Comparison of ENCODE assay signal across 8 mouse cellular contexts in the genomic region with DNA sequence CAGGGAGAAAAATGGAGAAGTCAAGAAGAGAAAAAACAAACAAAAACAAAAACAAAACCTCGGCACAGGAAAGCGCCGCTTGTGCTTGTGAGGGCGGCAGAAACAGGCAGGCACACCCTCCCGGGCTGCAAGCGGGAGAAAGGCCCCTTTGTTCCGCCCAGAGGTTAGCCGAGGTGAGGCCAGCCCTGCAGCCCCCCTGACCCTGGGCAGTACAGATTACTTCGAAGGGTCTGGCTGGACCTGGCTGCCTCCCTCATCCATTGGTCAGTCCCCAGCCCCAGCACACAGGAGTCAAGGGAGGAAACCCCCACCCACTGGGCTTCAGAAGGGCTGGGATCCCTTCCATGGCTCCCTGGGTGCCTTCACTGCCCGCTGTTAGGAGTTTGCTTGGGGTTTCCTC. TPM values are rescaled to one million over a fixed set of nuclear protein-coding genes. Genes with fewer than 3 reads are reported as not detected.
A peak's percentile ranks its signal among the peaks of the same experiment; 100 is the strongest.
DNase-seq lines count a peak whose midpoint lies in the region; ATAC-seq and TF ChIP-seq lines count a peak whose summit lies in the region.

No protein-coding gene starts in this region.

- peak overlapping the region; percentile 55 for H3K4me3 ChIP-seq in erythroblast, embryonic 14.5 days (replicated peaks)
- H3K4me3 ChIP-seq in stomach, embryonic 15.5 days (replicated peaks): no peak overlapping the region
- H3K4me3 ChIP-seq in stomach, postnatal 0 days (ENCODE audit: low read depth, low read length): no peak overlapping the region
- no peak overlapping the region for H3K4me3 ChIP-seq in limb, embryonic 14.5 days (replicated peaks; ENCODE audit: low read length)

- H3K36me3 ChIP-seq in erythroblast, embryonic 14.5 days (ENCODE audit: control insufficient read depth): no peaks in the 10 kb centered on the region; the same call in 1 of the 2 replicates
- H3K36me3 ChIP-seq in stomach, embryonic 15.5 days: no peaks in the 10 kb centered on the region
- H3K36me3 ChIP-seq in stomach, postnatal 0 days (ENCODE audit: control insufficient read depth, insufficient read depth, low read length): no peaks in the 10 kb centered on the region; the same call in 1 of the 2 replicates
- H3K36me3 ChIP-seq in limb, embryonic 14.5 days (ENCODE audit: control insufficient read depth, insufficient read depth, low read length): peaks cover 10% of the 10 kb centered on the region

- no peaks in the 10 kb centered on the region for H3K9me3 ChIP-seq in erythroblast, embryonic 14.5 days (ENCODE audit: control insufficient read depth, low read length)
- H3K9me3 ChIP-seq in stomach, embryonic 15.5 days: no peaks in the 10 kb centered on the region
- no peaks in the 10 kb centered on the region for H3K9me3 ChIP-seq in stomach, postnatal 0 days (ENCODE audit: control insufficient read depth, low read length)
- H3K9me3 ChIP-seq in limb, embryonic 14.5 days (ENCODE audit: control insufficient read depth, low read length): no peaks in the 10 kb centered on the region

- TF ChIP-seq POLR2A in limb, embryonic 14.5 days (IDR thresholded peaks at IDR 0.05; ENCODE audit: borderline replicate concordance, extremely low read depth, insufficient read depth, insufficient read length): no peak

- no peak for ATAC-seq in erythroblast, adult 5-6 weeks (replicated peaks; ENCODE audit: low FRiP score, poor library complexity, severe bottlenecking)
- ATAC-seq in stomach, embryonic 15.5 days (ENCODE audit: insufficient read depth, low FRiP score, low read depth): no peak
- ATAC-seq in stomach, postnatal 0 days (ENCODE audit: low FRiP score, low TSS enrichment): no peak
- no peak for ATAC-seq in limb, embryonic 14.5 days (ENCODE audit: low FRiP score, low read depth)

- H3K4me2 ChIP-seq in stomach, embryonic 15.5 days: 0 out of 2 replicates have a peak overlapping the region, but pooled peaks have one; percentile 10
- no peak overlapping the region for H3K4me2 ChIP-seq in stomach, postnatal 0 days (replicated peaks; ENCODE audit: low read depth)
- peak overlapping the region; percentile 28; the same call in 1 of the 2 replicates for H3K4me2 ChIP-seq in limb, embryonic 14.5 days (replicated peaks; ENCODE audit: low read depth, low read length, severe bottlenecking)

- 37% methylated on average over 10 of the region's 10 CpGs for WGBS in stomach, embryonic 15.5 days
- WGBS in stomach, postnatal 0 days: 36% methylated on average over 10 of the region's 10 CpGs
- WGBS in limb, embryonic 14.5 days: 19% methylated on average over 10 of the region's 10 CpGs

- H3K4me1 ChIP-seq in erythroblast, embryonic 14.5 days (ENCODE audit: control insufficient read depth): peaks cover 78% of the 10 kb centered on the region
- H3K4me1 ChIP-seq in stomach, embryonic 15.5 days: peaks cover 68% of the 10 kb centered on the region
- H3K4me1 ChIP-seq in stomach, postnatal 0 days (replicated peaks; ENCODE audit: control insufficient read depth, insufficient read depth): peaks cover 28% of the 10 kb centered on the region
- H3K4me1 ChIP-seq in limb, embryonic 14.5 days (ENCODE audit: control insufficient read depth, insufficient read depth, low read length): peaks cover 88% of the 10 kb centered on the region

- TF ChIP-seq EP300 in stomach, postnatal 0 days (optimal IDR thresholded peaks at IDR 0.05): no peak

- no peak for DNase-seq in stomach, postnatal 0 days (ENCODE audit: low spot score)
- no peak for DNase-seq in limb, embryonic 14.5 days (ENCODE audit: low spot score)
- no peak for DNase-seq in spleen, adult 18-20 months
- no peak for DNase-seq in right cerebral cortex, postnatal 25 days
- no peak for DNase-seq in urinary bladder, postnatal 4 days (ENCODE audit: low spot score in 2 of 2)

- peaks cover 37% of the 10 kb centered on the region for H3K27me3 ChIP-seq in erythroblast, embryonic 14.5 days (ENCODE audit: control insufficient read depth)
- no peaks in the 10 kb centered on the region for H3K27me3 ChIP-seq in stomach, embryonic 15.5 days (replicated peaks)
- H3K27me3 ChIP-seq in stomach, postnatal 0 days (ENCODE audit: control insufficient read depth, insufficient read depth, low read length): no peaks in the 10 kb centered on the region
- no peaks in the 10 kb centered on the region for H3K27me3 ChIP-seq in limb, embryonic 14.5 days (ENCODE audit: control insufficient read depth, insufficient read depth, low read length)

- peak overlapping the region; percentile 16; the same call in 1 of the 2 replicates for H3K9ac ChIP-seq in stomach, embryonic 15.5 days
- no peak overlapping the region for H3K9ac ChIP-seq in stomach, postnatal 0 days (ENCODE audit: low read length)
- peak overlapping the region; percentile 34; the same call in 1 of the 2 replicates for H3K9ac ChIP-seq in limb, embryonic 14.5 days (ENCODE audit: low read depth, low read length, severe bottlenecking)

- peak overlapping the region; percentile 3 for H3K27ac ChIP-seq in stomach, embryonic 15.5 days
- no peak overlapping the region for H3K27ac ChIP-seq in stomach, postnatal 0 days (replicated peaks)
- peak overlapping the region; percentile 70 for H3K27ac ChIP-seq in limb, embryonic 14.5 days (replicated peaks; ENCODE audit: low read depth, low read length)

- TF ChIP-seq CTCF in stomach, postnatal 0 days (IDR thresholded peaks at IDR 0.05; ENCODE audit: low read depth): no peak

RNA-seq across cellular contexts. Expression of a gene that starts 15.5 kb away (rescaled TPM):
- polyA plus RNA-seq in erythroblast, embryonic 14.5 days (2012): 11.0 and 11.9 TPM in 2 replicates
- 7.9 and 18.1 TPM in 2 replicates for total RNA-seq in erythroblast, adult 5-6 weeks (2015; ENCODE audit: low replicate concordance)
- 3.6 and 12.9 TPM in 2 replicates for total RNA-seq in erythroblast, adult 5-6 weeks (2017; ENCODE audit: low replicate concordance)
- 3.5 and 4.1 TPM in 2 replicates for polyA plus RNA-seq in stomach, embryonic 15.5 days (2015; fragmentation: Nextera tagmentation; extraction: Ambion mirVana)
- polyA plus RNA-seq in stomach, postnatal 0 days (2015; fragmentation: Nextera tagmentation; extraction: Ambion mirVana): 1.7 and 2.0 TPM in 2 replicates
- 4.3 and 4.8 TPM in 2 replicates for polyA plus RNA-seq in limb, embryonic 14.5 days (2012; rRNA removed)
- 5.7 and 6.0 TPM in 2 replicates for polyA plus RNA-seq in limb, embryonic 14.5 days (2014; fragmentation: Nextera tagmentation; extraction: Ambion mirVana)

RNA-seq across cellular contexts. Expression of a gene that starts 37.0 kb away (rescaled TPM):
- 61.4 and 62.8 TPM in 2 replicates for polyA plus RNA-seq in erythroblast, embryonic 14.5 days (2012)
- total RNA-seq in erythroblast, adult 5-6 weeks (2015; ENCODE audit: low replicate concordance): 37.4 and 40.3 TPM in 2 replicates
- total RNA-seq in erythroblast, adult 5-6 weeks (2017; ENCODE audit: low replicate concordance): 43.1 and 44.2 TPM in 2 replicates
- polyA plus RNA-seq in stomach, embryonic 15.5 days (2015; fragmentation: Nextera tagmentation; extraction: Ambion mirVana): 7.1 and 9.7 TPM in 2 replicates
- polyA plus RNA-seq in stomach, postnatal 0 days (2015; fragmentation: Nextera tagmentation; extraction: Ambion mirVana): 4.0 and 4.3 TPM in 2 replicates
- 7.1 and 7.6 TPM in 2 replicates for polyA plus RNA-seq in limb, embryonic 14.5 days (2012; rRNA removed)
- polyA plus RNA-seq in limb, embryonic 14.5 days (2014; fragmentation: Nextera tagmentation; extraction: Ambion mirVana): 5.6 and 6.2 TPM in 2 replicates

RNA-seq across cellular contexts. Expression of a gene that starts 50.6 kb away (rescaled TPM):
- 7.0 and 8.5 TPM in 2 replicates for polyA plus RNA-seq in erythroblast, embryonic 14.5 days (2012)
- total RNA-seq in erythroblast, adult 5-6 weeks (2015; ENCODE audit: low replicate concordance): 12.7 and 19.9 TPM in 2 replicates
- 8.2 and 13.1 TPM in 2 replicates for total RNA-seq in erythroblast, adult 5-6 weeks (2017; ENCODE audit: low replicate concordance)
- 15.8 and 17.4 TPM in 2 replicates for polyA plus RNA-seq in stomach, embryonic 15.5 days (2015; fragmentation: Nextera tagmentation; extraction: Ambion mirVana)
- polyA plus RNA-seq in stomach, postnatal 0 days (2015; fragmentation: Nextera tagmentation; extraction: Ambion mirVana): 6.8 and 8.3 TPM in 2 replicates
- 68.8 and 86.2 TPM in 2 replicates for polyA plus RNA-seq in limb, embryonic 14.5 days (2012; rRNA removed)
- polyA plus RNA-seq in limb, embryonic 14.5 days (2014; fragmentation: Nextera tagmentation; extraction: Ambion mirVana): 18.5 and 19.8 TPM in 2 replicates

RNA-seq across cellular contexts. Expression of a gene that starts 52.2 kb away (rescaled TPM):
- 8.9 and 9.0 TPM in 2 replicates for polyA plus RNA-seq in erythroblast, embryonic 14.5 days (2012)
- total RNA-seq in erythroblast, adult 5-6 weeks (2015; ENCODE audit: low replicate concordance): 9.8 and 16.9 TPM in 2 replicates
- total RNA-seq in erythroblast, adult 5-6 weeks (2017; ENCODE audit: low replicate concordance): 18.3 and 21.5 TPM in 2 replicates
- 56.2 and 63.9 TPM in 2 replicates for polyA plus RNA-seq in stomach, embryonic 15.5 days (2015; fragmentation: Nextera tagmentation; extraction: Ambion mirVana)
- 45.1 and 49.9 TPM in 2 replicates for polyA plus RNA-seq in stomach, postnatal 0 days (2015; fragmentation: Nextera tagmentation; extraction: Ambion mirVana)
- polyA plus RNA-seq in limb, embryonic 14.5 days (2012; rRNA removed): 144 and 158 TPM in 2 replicates
- polyA plus RNA-seq in limb, embryonic 14.5 days (2014; fragmentation: Nextera tagmentation; extraction: Ambion mirVana): 71.0 and 71.7 TPM in 2 replicates
